Mouse (Mus musculus) ES-Bruce4 (cell line): ENCODE measurements at regions not wholly inside any gene's neighbourhood (a gene's known extent, or its start where the extent isn't known, plus 50 kb on each side); places are given as distances from the start of the nearest gene placed in this dataset.

Experiments
- CTCF ChIP-seq: IDR thresholded peaks from one replicate; pipeline ENCODE4 v1.8.1; 2011; ENCODE audit warnings: low read depth, low read length
- POLR2A ChIP-seq: IDR thresholded peaks from one replicate; pipeline ENCODE4 v1.8.1; 2011; ENCODE audit warnings: low read length; ENCODE audit not compliant: insufficient read depth

GRCm38 (mm10) chrX:99540087-99540576, 69.1 kb upstream of the Pja1 start:
- TF ChIP-seq CTCF (no peak), POLR2A (no peak)
